Mouse (Mus musculus) urinary bladder, postnatal 14 days (tissue): ENCODE data around the gene Gm19935.

Experiments
- DNase-seq: peaks from one replicate; pipeline ENCODE4 v3.0.0; 2021; ENCODE audit warnings: low spot score

Gene Gm19935

DNA sequence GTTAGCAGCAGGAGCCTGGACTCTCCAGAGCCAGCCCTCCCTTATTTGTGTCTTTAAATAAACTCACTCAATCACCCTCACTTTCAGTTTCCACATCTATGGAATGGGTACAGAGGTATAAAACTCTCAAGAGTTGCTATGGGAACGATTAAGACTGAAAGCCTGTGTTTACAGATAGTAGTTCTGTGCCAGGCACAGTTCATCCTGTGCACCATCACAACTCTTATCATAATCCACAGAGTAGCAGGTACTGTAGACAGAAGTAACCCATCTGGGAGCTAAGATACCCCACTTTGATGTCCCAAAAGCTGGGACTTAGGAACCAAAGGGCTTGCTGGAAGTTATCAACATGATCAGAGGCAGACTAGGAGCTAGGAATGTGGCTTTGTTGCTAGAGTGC, 12.6 kb upstream of the Gm19935 start:
- DNase-seq = no peak

DNA sequence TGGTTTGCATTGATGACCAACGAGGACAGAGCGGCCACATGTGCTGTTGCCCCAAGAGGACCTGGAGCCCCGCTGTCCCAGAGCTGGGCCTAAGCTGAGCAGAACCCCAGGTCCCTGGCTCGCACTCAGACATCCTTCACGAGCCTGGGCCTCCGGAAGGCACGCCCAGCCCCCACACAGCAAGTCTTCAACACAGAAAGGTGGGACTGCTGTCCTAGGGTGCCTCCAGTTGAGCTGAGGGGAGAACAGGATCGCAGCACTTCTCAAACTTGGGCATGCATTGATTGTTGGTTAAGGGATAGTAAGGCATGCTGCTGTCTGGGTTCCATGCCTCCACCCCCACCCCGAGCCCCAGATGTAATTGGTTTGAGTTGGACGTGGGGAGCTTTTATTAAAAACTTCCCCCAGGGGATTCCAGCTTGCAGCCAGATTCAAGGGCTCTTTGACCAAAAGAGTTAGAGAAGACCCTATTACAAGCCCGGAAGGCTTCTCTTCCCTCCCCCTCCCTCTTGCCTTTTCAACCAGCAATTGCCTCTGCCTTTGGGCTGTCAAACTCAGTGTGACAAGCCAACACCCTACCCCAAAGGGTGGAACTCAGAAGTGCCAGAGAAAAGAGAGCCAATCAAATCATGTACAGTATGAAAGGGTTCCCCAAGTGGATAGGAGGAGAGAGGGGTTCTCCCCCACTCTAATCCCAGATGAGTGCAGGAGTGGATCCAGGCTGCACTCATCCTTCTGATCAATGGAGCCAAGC, 12.0 kb upstream of the Gm19935 start:
- no peak for DNase-seq

DNA sequence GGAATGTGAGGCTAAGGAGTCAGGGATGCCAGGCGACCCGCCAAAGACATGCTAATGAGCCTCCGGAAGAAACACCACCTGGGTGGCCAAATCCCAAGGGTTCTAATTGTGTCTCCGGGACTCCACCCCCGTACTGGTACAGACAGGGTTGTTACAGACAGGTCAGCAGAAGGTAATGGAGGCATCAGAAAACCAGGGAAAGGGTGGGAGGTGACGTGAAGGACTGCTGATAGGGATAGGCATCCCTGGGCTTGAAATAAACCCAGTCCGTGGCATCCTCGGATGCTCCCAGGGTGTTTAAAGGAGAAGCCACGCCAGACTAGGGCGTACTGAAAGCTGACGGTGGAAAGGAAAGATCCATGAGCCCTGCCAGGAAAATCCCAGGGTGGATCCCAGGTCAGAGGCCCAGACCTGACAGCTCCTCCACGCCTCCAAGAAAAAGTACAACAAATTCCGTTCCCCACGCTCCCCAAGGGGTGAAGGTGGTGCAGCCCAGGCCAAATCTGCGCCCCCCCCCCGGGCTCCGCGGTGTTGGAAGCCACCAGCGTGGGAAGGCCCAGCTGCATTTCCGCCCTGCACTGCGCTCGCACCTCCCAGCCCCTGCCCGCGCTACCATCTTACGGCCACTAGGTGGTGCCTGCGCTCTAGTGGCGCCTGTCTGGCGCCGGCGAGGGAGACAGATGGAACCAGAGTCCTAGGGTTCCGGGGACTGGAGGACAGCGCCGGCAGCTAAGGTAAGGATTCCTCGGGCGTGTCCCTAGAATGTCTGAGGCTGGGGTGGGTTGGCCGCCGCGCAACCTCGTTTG, 11.2 kb upstream of the Gm19935 start, which contains the start of gene Chd9:
Chd9 (plus strand) TSS at position 172 of the 806 bp plus-strand sequence.
- peak; percentile 98 for DNase-seq

DNA sequence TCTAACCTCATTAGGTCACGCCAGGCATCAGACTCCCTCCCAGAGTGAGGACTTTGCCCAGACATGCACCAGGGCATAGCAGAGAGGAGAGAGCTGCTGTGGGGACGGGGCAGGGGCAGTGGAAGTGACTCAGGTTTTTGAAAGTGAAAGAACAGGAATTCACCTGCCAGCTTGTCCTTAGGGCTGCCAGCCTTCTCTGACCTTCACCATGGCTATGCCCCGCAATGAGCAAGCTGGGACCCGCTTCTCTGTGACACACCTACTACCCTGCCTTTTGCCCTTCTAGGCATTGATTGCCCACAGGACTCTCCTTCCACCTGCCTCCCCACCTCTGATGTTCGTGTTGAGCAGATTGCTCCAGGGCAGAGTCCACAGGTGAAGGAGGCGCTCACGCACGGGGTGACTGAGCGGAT, 8.3 kb upstream of the Gm19935 start:
- DNase-seq = peak; percentile 66

DNA sequence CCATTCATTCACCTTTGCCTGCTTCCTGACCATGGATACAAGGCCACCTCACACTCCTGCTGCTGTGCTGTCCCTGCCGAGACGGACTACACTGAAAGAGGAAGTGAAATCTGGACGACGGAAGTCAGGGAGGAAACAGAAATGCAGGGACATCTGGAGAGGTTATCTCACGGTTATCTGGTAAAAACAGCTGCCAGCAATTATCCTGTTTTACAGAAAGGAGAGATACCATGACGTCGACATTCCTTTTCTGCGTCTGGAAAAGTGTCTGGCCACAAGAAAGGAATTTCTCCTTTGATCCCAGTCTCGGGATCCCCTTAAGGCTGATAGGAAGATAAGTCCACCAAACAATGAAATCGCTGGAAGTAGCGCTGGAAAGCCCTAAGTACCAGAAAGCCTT, 5.2 kb upstream of the Gm19935 start:
- DNase-seq = no peak

DNA sequence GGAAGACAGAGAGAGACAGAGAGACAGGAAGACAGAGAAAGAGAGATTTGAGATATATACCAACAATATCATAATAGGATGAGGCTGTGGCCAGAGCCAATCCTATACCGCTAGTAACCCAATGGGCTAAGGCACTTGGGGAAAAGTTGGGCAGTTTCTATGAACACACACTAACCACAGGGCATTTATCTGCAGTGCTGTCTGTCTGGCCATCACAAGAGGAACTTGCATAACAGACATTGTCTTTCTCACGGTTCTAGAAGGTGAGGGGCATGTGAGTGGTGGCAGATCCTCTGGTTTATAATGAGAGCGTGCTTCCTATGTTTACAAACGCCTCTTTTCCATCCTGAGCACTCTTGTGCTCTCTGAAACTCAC, 3.1 kb upstream of the Gm19935 start:
- no peak for DNase-seq

DNA sequence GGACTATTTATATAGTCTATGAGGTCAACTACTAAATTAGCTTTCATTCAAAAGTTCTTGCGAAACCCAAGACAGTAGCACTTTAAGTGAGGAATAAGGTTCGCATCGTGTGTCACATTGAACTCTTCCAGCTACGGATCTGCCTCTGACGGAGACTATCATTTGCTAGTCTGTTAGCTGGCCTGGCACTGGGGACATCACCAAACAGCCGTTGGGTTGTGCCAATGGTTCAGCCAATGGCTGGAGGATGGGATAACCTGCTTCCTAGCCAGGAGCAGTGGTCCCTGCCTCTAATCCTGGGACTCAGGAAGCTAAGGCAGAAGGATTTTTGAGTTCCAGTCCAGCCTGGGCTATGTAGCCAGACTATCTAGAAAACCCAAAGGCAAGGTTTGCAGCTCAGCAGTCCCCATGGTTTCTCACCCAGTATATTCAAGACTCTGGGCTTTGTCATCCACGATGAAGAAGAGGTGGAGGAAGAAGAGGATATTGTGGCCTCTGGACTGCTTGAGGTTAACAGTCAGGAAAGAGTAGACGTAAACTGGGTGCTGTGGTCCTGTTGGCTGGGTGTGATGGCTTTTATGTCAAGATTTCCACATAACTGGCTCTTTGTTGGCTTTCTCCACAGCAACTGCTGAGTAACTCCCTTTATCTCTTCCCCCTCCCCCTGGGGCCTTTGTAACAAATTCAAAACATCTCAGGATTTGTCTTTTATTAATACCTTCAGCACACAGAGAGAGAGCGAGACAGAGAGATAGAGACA, 2.5 kb upstream of the Gm19935 start:
- no peak for DNase-seq

DNA sequence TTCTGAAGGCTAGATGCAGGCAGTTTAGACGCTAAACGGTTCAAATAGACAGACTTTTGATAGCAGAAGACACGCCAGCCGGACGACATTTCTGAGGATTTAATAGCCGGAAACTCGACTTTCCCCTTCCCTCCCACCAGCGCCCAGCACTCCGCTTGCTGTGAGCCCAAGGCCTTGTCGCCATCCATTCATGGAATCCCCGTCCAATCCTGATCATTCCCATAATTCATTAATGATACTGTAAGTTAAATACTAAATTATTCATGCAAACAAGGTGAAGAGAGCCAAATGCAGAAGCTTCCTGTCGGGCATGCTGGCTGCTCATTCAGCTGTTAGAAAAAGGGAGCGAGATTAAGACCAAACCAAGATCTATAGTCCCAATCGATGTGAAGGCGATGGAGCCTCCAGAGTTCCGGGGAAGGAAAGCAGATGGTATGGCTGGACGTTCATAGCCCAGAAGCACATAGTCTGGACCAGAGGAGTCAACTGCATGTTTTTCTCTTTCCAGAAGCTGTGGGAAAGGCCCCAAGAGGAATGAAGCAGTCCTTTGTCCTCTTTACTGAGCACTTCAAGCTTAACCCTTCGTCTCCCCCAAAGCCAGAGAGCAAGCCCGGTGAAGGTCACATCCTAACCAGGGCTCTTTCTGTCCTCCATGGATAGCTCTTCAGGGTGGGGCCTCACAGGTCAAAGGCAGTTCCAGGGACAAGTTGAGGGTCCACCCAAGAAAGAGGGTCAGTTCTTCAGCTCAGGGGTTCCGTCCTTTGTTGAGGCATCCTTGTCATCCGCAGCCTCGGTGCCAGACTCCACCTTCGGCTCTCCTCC, 921 bp downstream of the Gm19935 start:
- DNase-seq = no peak

DNA sequence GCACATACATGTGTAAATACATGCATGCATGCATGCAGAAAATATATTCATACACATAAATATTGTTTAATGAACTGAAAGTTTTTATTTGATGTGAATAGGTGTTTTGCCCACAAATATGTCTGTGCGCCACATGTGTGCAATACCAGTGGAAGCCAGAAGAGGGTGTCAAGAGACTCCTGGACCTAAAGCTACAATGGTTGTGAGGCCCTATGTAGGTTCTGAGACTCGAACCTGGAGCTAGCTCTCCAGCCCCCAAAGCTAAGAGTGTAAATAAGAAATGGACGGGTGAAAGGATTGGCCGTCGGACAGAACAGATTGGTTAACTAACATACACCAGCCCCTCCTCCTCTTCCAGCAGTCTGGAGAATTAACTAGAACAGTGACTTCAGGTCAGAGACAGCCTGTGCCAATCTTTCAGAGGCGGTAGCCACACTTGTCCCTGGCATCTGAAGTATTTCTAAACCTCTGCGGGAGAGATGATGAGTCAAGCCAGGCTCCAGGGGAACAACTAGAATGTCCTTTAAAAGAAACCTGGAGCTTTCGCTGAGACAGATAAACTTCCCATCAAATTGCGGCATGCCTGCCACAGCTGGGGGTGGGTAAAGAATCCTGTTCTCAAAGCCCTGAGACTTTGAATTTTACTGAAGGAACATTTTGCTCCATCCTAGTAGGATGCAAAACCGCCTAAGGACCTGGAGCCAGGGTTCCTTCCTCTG, 3.4 kb downstream of the Gm19935 start:
- DNase-seq = no peak

DNA sequence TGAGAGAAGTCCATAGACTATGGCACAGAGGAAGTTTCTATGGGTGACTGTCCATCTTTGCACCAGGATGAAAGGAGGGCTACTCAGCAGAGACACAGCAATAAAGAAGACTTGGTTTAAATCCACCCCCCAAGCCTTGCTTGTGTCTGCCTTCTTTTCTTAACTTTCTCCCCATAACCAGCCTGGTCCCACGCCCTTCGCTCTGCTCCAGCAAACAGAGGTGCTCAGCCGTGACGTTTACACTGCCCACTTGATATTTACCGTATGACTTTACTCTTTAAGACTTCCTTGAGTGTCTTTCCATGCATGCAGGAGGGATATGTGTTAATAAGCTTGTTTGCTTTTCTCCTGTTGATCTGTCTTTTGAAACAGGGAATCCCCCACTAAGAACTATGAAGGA, 17.7 kb downstream of the Gm19935 start:
- DNase-seq = no peak

DNA sequence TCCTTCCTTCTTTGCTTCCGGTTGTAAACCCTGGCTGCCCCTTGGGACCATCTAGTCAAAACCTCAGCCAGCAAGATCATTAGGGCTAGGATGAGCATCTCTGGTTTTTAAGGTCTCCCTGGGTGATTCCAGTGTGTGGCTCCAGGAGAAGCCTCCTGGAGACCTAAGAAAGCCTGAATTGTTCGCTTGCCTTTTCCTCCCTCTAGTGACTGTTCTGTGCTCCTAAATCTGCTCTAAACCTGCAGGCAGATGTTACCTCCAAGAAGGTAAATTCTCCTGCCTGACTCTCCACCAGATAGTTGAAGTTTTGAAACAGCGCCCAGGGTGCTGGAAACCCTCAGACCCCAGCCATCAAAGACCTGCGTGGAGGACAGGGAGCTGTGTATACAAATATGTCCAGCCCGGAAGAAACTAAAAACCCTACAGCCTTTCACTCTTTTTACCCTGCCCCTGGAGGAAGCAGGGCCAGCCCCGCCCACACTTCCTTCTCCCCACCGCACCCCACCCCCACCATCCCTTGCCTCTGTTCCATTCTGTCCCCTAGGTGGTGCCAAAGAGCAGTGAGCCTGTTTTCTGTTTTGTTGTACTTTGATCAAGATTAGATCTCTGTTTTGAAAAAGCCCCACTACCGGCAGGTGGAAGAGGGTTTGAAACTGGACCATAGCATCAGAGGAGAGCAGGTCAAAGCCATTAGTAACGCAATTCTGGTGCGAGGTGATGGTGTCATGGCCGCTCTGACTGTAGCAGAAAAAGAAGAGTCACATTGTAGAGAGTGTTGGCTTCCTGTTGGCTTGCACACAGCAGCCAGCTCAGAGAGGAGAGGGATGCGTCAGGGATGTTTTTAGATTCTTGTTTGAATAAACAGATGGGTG, 22.0 kb downstream of the Gm19935 start:
- DNase-seq = peak; percentile 77

DNA sequence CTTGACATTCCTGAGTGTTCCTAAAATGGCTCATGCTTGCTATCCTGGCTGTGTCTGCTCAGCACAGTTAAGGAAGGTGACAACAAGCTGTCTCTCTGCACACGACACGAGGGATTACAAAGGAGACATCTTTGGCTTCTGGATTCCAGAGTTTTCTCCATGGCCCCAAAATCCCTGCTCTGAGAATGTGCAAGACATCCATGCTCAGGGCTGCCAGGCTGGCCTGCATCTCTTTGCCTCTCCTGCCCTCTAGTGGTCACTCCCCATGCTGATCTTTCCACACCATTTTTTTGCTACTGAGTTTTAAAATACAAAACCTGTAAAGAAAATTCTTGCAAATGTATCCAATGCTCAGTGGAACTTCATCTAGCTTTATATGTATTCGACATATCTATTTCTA, 23.5 kb downstream of the Gm19935 start:
- peak; percentile 82 for DNase-seq

DNA sequence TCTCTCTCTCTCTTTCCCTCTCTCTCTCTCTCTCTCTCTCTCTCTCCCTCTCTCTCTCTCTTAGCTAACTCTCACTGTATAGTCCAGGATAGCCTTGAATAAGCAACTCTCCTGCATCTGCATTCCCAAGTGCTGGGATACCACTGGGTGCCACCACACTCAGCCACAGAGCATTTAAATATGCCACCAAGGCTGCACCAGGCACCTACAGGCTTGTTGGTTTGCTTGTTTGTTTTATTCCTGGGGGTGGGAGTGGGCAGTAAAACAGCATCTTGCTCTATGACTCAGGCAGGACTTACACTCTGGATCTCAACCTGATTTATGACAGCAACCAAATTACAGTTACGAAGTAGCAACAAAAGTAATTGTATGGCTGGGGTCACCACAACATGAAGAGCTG, 25.6 kb downstream of the Gm19935 start:
- DNase-seq = no peak

DNA sequence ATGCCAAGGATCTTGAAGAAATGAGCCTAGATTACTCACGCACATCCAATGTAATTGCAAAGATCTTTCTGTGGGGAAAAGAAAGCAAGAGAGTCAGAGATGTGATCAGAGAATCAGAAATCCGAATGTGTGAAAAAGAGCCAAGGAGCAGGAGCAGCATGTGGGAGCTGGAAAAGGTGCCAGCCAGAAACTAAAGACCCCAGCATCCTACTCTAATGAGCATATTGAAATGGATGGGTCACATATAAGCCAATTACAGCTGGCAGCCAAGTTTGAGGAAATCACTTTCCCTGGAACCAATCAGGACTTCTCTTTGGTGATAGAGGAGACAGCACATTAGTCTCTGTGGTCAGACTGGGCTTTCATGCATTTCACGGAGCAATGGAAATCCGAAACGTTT, 47.4 kb downstream of the Gm19935 start:
- no peak for DNase-seq
